In the genomic region with DNA sequence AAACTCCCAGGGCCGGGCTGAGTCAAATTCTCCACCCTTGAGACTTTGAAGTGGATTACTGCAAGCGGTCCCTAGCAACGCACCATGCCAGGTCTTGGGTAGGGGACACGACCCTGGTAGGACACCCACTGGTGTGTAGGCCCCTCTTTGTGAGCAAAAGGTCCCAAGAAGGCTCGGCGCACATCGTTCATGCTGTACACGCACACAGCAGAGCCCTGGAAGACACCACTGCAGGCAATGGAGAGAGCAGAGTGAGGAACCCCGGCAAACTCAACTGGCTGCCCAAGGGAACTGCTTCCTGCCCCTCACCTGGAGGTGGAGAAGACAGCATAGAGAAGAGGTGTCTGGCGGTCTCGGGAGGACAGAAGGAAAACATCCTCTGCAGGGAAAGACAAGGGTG, we compare ENCODE assay signal across 11 mouse cellular contexts.
"Had no signal": no experiment of that assay in that cellular context is flagged by ENCODE, and none has a peak within 500 bp of the region (broad histone marks: within the 10 kb centered on the region; RNA-seq: fewer than 3 reads in every experiment).

No protein-coding gene starts in this region.

- H3K4me2 ChIP-seq: lung, embryonic 15.5 days; midbrain, embryonic 11.5 days; midbrain, embryonic 15.5 days; neural tube, embryonic 12.5 days had no signal

- H3K9ac ChIP-seq: limb, embryonic 13.5 days; liver, embryonic 12.5 days; liver, embryonic 15.5 days; lung, embryonic 15.5 days; midbrain, embryonic 15.5 days; neural tube, embryonic 12.5 days had no signal

- H3K4me3 ChIP-seq: layer of hippocampus, adult 2 months; limb, embryonic 10.5 days; limb, embryonic 13.5 days; liver, embryonic 12.5 days; liver, embryonic 15.5 days; lung, embryonic 15.5 days; midbrain, embryonic 15.5 days; neural tube, embryonic 12.5 days had no signal

- H3K36me3 ChIP-seq: limb, embryonic 10.5 days; liver, embryonic 12.5 days; liver, embryonic 15.5 days; lung, embryonic 15.5 days; midbrain, embryonic 15.5 days; neural tube, embryonic 12.5 days had no signal

- H3K27me3 ChIP-seq: midbrain, embryonic 15.5 days; neural tube, embryonic 12.5 days had no signal

- H3K27ac ChIP-seq: kidney, postnatal 0 days; layer of hippocampus, adult 2 months; limb, embryonic 10.5 days; limb, embryonic 13.5 days; liver, embryonic 12.5 days; liver, embryonic 15.5 days; lung, embryonic 15.5 days; midbrain, embryonic 15.5 days; neural tube, embryonic 12.5 days had no signal

- H3K9me3 ChIP-seq: limb, embryonic 10.5 days; limb, embryonic 13.5 days; liver, embryonic 12.5 days; liver, embryonic 15.5 days; lung, embryonic 15.5 days; megakaryocyte, embryonic 14.5 days; midbrain, embryonic 15.5 days; neural tube, embryonic 12.5 days had no signal
